Mouse (Mus musculus): ENCODE data around the gene Fgfr2.

Gene Fgfr2

DNA sequence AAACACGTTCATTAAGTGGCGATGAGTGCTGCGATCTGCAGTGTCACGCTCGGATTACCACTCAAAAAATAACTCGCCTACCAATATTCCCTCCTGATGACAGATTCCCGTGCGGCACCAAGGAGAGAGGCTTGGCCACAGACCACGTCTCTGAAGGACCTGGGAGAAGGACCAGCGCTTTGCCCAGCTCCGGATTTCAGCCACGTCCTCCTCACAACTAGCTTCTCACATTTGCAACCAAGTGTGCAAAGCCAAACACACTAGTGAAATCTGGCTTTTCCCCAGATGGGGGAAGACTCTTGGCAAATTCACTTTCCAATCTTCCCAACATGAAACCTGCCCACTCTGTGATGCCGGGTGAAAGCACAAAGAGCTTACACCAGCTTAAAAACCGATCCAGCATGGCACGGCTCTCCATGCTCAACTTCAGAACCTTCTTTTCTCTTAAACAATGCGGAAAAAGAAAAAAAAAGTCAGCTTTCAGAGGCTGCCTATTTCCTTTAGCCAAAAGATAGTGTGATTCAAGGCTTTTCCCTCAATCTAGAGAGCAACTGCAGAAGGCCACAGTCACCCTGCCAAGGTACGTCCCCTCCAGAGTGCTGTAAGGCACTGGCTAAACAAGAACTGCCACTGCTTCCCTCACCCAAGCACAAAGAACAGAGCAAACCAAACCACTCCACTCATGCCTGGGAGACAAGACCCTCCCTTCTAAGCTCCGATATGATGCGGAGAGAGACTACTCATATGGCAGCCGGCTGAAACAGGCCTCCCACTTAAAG lies 2862.1 kb downstream of the Fgfr2 start:
- no peak for DNase-seq (ENCODE audit: low spot score in 2 of 2)

- no peak for DNase-seq (ENCODE audit: low spot score in 2 of 2)
These were observed 2863.1 kb downstream of the Fgfr2 start for GRCm38 (mm10) chr7:130260060-130260459.

DNA sequence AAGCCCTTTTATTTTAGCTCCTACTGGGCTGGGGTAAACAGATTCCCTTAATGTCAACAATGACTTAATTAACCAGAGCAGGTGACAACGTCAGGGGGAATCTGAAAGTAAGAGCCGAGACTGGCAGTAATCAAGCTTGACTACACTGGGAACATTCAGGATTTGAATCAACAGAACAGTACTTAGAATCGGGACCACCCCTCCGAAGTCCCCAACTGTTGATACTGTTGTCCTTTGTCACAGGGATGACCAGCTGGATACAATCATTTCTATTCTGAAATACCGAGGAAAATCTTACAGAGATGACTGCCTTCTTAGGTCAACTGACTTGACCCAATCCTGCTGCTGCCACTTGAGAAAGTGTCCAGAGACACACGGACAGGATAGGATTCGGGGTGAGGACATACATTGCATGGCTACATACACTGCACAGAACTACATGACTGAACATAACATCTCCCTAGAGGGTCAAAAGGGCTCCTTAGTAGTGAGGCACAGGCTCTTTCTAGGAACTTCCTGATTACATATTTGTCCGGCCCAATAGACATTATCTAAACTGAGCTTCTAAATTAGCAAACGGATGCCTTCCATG lies 2864.3 kb downstream of the Fgfr2 start:
- DNase-seq (ENCODE audit: low spot score in 2 of 2): no peak

- no peak for DNase-seq (ENCODE audit: low spot score in 2 of 2)
These were observed 2865.0 kb downstream of the Fgfr2 start for GRCm38 (mm10) chr7:130257991-130258703.

- no peak for DNase-seq (ENCODE audit: low spot score in 2 of 2)
These were observed 2869.9 kb downstream of the Fgfr2 start for GRCm38 (mm10) chr7:130253264-130253663.

- DNase-seq (ENCODE audit: low spot score in 2 of 2): no peak
These were observed 2871.1 kb downstream of the Fgfr2 start for GRCm38 (mm10) chr7:130251936-130252523.

- no peak for DNase-seq (ENCODE audit: low spot score in 2 of 2)
These were observed 2872.2 kb downstream of the Fgfr2 start for GRCm38 (mm10) chr7:130250994-130251393.

- DNase-seq (ENCODE audit: low spot score in 2 of 2): no peak
These were observed 2874.7 kb downstream of the Fgfr2 start for GRCm38 (mm10) chr7:130248403-130248802.

- DNase-seq (ENCODE audit: low spot score in 2 of 2): no peak
These were observed 2875.3 kb downstream of the Fgfr2 start for GRCm38 (mm10) chr7:130247831-130248230.

GRCm38 (mm10) chr7:130246483-130246882 lies 2876.7 kb downstream of the Fgfr2 start:
- no peak for DNase-seq (ENCODE audit: low spot score in 2 of 2)

GRCm38 (mm10) chr7:130244545-130244944 lies 2878.6 kb downstream of the Fgfr2 start:
- no peak for DNase-seq (ENCODE audit: low spot score in 2 of 2)

GRCm38 (mm10) chr7:130243811-130244210 lies 2879.3 kb downstream of the Fgfr2 start:
- no peak for DNase-seq (ENCODE audit: low spot score in 2 of 2)

DNA sequence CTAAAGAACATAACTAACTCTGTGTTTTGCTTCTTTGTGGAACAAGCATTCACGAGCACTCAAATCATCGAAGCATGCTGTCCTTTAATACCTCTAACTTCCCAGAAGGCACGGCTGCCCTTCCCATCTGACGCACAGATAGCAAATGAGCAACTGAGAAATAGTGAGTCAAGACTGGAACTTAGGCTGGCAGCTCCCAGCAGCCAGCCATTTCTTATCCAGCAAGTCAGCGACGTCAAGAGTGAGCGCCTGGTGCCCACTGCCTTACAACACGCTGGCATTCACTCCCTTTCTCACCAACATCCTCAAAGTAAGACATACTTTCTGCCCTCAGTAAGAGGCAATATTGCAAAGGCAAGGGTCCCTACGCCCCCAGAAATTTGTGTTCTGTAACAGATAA lies 2883.0 kb downstream of the Fgfr2 start:
- no peak for DNase-seq (ENCODE audit: low spot score in 2 of 2)

DNA sequence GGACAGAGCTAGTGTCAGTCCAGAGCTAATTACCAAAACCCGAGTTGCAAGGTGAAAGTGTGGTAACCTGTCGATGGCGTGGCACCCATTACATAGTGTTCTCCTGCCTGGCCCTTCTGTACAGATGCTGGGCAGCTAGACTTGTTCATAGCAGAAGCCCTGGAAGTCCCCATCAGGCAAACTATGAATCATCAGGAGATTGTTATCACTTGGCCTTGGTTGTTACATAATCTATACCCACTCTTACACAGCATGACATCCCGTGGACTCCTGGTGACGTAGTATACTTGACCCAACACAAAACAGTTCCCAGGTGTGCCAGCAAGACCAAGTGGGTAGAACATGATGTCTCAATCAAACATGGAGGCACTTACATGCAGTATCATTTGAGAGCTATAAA lies 2885.9 kb downstream of the Fgfr2 start:
- no peak for DNase-seq (ENCODE audit: low spot score in 2 of 2)

- DNase-seq (ENCODE audit: low spot score in 2 of 2): no peak
These were observed 2889.4 kb downstream of the Fgfr2 start for GRCm38 (mm10) chr7:130233777-130234176.

DNA sequence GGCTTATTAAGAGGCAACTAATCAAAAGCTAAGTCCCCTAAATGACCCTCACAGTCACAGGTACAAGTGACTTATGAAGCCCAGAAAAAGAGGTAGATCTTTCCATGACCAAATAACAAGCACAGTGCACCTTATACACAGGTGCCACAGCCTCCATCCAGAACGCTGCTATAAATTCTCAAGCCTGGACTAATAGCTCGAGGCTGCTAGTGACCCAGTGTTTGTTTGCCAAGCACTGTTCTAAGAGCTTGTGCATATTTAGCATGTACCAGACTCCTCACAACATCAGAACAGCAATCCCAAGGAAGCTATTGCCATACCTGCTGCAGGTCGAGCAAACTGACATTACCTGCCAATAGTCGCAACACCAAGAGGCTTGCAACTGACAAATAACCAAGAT lies 2893.1 kb downstream of the Fgfr2 start:
- DNase-seq (ENCODE audit: low spot score in 2 of 2): no peak

DNA sequence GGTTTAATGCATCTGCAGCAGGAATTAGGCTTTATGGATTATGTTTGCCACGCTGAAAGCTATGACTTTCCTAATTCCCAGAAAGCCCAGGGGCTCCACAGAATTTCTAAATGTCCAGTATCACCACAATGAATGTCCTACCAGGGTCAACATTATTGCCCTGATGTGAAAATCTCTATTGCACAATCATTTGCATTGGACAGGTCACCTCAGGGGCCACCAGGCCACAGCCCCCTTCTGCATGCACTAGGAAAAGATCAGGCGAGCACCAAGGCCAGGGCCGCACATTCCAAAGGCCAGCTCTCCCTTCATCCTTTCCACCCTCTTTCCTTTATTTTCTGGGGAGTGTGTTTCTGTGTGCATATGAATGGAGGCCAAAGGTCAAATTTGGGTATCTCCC lies 2897.9 kb downstream of the Fgfr2 start:
- DNase-seq (ENCODE audit: low spot score in 2 of 2): no peak

DNA sequence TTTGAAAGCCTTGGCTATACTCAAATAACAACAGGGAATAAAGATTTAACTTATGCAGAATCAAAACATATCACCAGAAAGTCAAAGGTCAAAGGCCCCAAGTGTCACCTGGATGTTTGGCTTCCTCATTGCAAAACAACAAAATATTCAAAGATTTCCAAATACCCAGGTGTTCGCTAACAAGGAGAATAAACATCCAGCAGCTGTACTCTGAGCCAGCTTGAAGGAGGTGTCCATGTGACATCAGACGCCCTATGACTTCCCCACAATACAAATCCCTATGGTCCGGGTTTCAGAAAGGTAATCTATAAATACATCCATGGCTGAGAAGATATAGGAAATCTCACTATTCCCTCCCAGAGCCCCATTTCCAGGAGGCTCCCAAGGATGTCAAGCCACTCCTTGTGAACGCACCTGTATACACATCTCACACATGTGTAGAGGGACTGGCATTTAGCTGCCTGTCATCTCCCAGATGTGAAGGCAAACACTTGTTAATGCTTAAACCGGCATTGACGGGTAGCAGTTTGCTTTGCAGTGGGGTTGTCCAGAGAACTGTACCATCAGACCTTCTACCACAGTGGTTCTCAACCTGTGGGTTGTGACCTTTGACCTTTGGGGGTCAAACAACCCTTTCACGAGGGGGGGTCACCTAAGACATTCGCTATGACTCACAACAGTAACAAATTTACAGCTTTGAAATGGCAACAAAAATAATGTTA lies 2900.4 kb downstream of the Fgfr2 start:
- DNase-seq (ENCODE audit: low spot score in 2 of 2): no peak

- no peak for DNase-seq (ENCODE audit: low spot score in 2 of 2)
These were observed 2901.3 kb downstream of the Fgfr2 start for GRCm38 (mm10) chr7:130221661-130222387.

DNA sequence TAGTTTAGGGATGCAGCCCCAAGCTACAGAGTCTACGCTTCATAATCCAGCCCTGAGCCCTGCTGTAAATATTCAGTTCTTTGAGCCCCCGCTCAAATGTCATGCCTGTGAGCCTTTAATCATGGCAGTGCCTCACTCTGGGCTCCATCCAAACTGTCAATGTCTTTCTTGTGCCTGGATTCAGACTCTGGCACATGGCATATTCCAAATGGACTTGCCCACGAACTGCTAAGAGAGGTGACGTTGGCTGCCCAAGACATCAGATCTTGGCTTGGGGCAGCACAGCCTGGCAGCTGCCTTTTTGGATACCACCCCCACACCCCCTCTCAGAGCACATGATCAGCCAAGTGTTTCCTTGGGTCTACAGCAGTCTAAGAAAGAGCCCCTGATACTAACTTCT lies 2902.5 kb downstream of the Fgfr2 start:
- no peak for DNase-seq (ENCODE audit: low spot score in 2 of 2)

DNA sequence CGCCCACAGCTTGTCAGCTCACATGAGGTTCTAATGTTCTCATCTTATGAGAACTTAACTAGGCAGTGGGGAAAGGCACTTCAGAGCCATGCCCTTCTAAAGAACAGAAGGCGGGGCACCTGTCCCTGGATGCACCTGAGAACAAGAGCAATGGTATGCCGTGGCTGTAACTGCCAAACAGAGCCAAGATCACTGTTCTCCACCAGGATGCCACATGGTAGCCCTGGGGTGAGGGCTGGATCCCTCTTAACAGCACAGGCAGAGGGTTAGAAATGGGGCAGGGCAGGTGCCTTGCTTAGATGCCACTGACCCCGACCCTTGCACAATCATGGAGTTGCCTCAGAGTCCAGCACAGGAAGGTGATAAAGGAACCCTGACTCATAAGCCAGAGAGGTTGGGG lies 2903.3 kb downstream of the Fgfr2 start:
- DNase-seq (ENCODE audit: low spot score in 2 of 2): no peak
